Mouse (Mus musculus) kidney, postnatal 14 days (tissue): Measurements from ENCODE around the gene Kalrn.

Experiments
- DNase-seq: peaks from one replicate; pipeline ENCODE4 v3.0.0; 2022; ENCODE audit warnings: mixed read lengths

The Kalrn gene

DNA sequence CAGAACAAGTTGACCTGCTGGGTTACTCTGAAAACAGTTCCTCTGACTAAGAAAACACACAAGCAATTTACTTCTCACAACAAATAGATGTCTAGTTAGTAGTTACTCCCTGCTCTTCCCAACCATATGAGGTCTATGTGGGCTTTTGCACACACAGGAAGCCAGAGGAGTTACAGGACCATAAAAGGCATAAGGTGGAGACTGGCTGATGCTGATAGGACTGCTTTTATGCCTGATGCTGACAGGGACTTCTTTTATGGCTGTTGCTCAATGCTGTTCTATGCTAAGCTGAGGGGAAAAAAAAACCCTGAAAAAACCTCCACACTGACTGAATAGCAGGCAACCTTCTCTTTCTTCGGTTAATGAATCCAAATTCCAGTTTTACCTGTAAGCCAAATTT, 270.8 kb downstream of the Kalrn start:
- DNase-seq = no peak

GRCm38 (mm10) chr16:34302063-34302462, 271.3 kb downstream of the Kalrn start:
- peak; percentile 20 for DNase-seq

DNA sequence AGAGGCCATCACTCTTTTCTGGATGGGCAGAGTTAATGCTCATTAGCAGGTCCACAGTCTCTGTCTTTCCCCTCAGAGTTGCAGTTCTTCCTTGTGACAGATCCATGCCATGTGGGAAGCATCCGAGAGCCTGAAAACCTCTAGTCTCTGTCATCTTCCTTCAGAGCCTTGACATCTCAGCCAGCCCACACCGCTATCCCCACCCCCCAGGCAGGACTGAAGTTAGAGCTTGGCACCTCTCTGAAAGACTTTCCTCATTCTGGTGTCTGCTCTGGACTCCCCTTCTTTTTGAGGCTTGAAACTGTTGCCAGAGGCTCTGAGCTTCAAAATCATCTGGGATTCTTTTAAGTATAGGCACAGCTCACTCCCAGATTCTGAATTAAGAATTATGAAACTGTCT, 274.1 kb downstream of the Kalrn start:
- no peak for DNase-seq

GRCm38 (mm10) chr16:34297911-34298682, 275.2 kb downstream of the Kalrn start:
- DNase-seq = no peak

GRCm38 (mm10) chr16:34294568-34294967, 278.8 kb downstream of the Kalrn start:
- no peak for DNase-seq

DNA sequence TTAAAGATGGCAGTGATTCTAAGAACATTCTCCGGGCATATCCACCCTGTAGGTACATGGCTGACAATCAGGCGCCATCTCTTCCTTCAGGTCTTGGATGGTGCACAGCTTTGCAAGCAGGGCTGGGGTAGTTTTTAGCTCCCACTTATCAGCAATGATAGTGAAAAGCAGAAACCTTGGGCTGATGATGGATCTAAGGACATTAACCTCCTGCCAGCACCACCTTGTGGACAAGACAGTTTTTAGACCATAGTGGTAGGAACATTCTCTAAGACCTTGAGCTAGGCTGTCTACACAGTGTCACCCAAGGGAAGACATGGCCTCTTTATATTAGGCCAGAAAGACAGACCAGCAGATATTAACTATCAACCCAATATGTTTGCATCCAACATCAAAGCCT, 279.7 kb downstream of the Kalrn start:
- no peak for DNase-seq

- DNase-seq = peak; percentile 14
These were observed 283.7 kb downstream of the Kalrn start for GRCm38 (mm10) chr16:34289583-34289982.

DNA sequence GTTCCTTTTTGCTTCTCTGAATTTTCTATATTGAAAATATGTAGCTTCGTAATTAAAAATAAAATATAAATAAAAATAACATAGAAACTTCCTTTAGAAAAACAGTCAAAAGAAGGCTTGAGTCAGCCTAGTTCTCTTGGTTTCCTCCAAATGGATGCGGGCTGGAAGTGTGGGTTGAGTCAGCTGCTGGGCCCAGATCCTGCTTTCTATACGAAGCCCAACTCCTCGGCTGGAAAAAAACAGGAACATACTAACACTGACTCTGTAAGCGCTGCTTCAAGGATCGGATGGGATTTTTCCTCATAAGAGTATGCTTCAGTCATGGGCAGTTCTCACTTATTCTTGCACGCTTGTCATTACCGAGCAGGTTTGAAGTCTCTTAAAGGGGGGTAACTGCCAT, 291.3 kb downstream of the Kalrn start:
- no peak for DNase-seq

GRCm38 (mm10) chr16:34279654-34280383, 293.5 kb downstream of the Kalrn start:
- no peak for DNase-seq

DNA sequence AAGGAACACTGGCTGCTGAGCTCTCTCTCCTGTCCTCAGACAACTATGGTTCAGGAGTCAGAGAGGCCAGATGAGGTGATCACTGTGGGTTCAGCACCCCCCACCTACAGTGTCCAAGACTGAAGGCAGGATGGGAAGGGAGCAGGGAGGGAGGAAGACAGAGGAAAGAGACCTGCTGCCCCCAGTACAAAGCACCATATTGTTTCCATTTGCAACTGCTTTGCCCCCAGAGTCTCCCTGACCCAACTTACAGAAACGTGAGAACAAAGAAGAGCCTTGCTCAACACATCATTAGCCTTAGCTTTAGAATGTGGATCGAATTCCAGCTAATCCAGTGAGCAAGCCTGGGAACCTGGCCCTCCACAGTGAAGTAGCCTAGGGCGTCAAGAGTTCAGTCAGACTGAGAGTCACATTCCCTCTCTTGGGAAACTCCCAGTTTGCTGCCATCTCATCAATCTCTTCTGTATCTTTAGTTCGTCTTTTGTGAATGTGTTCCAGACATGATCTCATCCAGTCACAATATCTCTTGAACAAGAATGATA, 295.0 kb downstream of the Kalrn start:
- no peak for DNase-seq

- DNase-seq = peak; percentile 46
These were observed 298.7 kb downstream of the Kalrn start for GRCm38 (mm10) chr16:34274607-34275006.

DNA sequence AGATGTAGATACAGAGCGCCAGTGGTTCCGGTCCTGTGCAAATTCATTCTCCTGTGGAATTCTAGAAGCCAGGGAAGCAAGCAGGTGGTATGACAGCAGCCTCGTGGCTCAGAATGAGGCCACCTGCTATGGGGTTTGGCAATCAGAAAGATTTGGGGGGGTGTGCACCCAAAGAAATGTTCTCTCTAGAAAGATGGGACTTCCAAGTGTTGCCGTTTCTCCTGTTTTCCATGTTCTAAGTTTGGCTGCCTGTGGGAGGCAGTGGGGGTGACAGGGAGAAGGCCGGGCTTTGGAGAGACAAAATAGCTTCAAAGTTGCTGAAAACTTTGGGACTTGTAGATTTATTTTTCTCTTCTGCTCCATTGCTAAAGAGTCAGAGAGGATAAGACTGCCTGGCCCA, 301.9 kb downstream of the Kalrn start:
- DNase-seq = no peak

GRCm38 (mm10) chr16:34270681-34271080, 302.7 kb downstream of the Kalrn start:
- no peak for DNase-seq

DNA sequence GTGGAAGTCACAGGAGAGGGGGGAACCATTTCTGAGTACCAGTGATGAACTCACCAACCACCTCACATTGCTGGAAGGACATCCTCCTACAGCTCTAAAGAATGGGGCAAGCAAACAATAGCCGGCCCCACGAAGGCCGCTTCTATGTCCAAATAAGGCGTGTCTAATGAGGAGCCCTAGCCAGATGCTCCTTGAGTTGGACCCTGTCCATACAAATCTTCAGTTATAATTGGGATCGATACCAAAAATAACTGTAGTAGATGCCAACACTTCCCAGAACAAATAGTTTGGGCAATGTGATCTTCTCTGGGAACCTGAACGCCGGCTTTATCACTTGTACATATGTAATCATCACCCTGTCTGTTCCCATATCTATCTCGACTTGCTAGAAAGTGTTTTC, 303.7 kb downstream of the Kalrn start:
- no peak for DNase-seq

GRCm38 (mm10) chr16:34267751-34268150, 305.6 kb downstream of the Kalrn start:
- no peak for DNase-seq

- DNase-seq = no peak
These were observed 308.7 kb downstream of the Kalrn start for GRCm38 (mm10) chr16:34264671-34265070.

DNA sequence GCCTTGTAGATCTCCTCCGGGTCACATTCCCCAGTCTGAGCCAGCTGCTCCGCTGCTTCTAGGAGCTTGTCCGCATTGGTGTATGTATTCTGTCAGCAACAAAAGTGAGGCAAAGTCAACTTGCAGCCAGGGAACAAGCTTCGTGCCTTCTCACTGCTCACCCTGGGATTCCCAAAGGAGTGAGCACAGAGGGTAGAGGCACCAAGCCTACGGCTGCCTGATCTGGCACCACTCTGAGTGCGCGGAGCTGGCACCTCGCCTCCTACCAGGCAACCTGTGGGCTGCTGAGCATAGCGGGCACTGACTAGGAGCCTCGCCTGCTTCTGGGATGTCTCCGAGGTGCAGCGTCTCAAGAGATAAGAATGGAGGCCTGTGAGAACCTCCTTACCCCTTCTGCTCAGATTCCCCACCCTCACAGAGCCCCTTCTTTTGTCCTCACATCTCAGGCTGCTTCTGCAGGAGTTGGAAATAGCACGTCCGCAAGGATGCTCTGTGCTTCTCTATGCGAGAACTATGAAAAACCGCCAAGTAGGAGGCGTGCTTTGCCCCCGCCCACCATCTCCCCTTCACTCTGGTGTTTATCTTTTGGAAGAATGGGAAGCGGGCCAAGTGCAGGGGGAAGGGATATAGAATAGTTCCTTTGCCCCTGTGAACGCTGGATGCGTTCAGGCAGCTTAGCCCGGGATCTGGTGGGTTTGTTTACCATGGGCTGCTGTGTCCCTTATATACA, 310.4 kb downstream of the Kalrn start:
- no peak for DNase-seq

DNA sequence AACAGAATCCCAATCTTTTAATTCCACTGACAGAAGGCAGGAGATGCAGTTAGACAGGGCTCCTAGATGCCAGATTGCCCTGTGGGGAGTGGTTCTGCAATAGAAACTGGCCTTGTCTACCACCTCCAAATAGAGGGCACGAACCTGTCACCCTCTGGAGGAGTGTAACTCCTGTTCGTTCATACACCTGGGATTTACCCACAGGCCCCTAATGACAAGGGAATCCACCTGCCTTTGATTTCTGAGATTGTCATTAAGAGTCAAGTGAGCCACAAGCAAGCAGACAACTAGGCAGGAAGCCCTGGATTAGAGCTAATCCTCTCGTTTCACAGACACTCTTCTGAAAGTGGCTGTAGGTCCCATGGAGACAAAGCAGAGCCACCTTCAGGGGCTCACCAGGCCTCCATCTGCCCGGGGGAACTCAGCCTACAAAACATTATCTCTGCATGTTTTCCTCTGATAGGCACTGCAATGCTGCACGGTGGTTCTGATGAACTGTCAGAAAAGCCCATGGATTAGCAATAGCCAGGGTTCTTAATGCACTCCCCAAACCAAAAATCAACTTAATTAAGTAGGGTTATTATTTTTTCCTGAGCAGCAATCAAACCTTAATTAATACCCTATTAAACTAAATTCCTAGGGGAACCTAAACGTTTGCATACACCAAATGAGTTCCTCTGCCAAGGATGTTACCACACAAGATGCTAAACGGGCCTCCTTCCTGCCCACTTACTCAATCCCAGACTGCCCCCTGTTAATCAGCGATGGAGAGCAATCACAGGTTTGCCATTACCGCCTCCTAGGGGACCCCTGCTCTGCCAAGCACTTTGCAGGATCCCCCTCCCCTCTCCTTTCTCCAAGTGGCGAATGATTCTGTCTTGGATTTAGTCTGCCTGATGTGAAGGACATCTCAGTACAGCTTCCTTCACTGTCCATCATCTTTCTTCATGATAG, 312.1 kb downstream of the Kalrn start:
- no peak for DNase-seq

GRCm38 (mm10) chr16:34254646-34255022, 318.7 kb downstream of the Kalrn start:
- DNase-seq = no peak

- no peak for DNase-seq
These were observed 319.2 kb downstream of the Kalrn start for GRCm38 (mm10) chr16:34254002-34254645.

DNA sequence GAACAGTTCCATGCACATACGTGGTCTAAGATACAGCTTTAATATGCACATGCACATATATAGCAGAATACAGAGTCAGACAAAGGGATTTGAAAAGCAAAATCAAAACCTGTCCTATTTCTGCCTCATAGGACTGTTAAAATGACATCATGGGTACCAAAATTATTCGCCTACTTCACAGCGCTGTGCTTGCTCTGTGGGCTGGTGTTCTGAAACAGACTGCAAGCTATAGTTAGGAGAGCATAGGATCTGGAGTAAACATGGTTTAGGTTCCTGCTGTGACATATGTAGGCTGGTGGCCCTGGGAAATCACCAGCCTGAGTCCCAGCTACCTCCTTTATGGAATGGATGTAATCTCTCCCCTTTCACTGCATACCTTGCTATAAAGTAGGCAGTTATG, 320.7 kb downstream of the Kalrn start:
- DNase-seq = no peak

DNA sequence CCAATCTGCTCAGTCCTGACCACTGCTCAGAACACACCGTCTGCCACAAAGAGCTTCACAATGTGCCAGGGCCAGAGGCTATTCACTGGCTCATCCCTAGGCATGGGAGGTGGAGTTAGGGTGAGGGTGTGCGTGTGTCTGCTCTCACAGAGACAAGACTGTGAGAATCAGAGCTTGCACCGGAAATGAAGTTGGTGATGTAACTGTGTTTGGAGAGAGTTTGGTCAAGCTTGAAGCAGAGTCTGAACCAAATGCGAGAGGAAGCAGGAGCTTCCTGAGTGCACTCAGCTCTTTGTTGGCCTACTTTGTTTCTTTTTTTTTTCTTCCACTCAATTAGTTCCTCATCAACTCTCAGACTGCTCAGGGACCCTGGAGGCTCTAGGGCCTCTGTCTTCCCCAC, 325.1 kb downstream of the Kalrn start:
- DNase-seq = no peak
